Mouse (Mus musculus) cerebellum, adult 2 months (tissue): ENCODE results near the gene Lamb3.

Experiments
- CTCF ChIP-seq: fragments of 200-500 bp; IDR thresholded peaks from 2 replicates; pipeline ENCODE4 v1.5.1; 2011; ENCODE audit warnings: low read depth, mild to moderate bottlenecking, control low read depth, low read length, moderate library complexity, borderline replicate concordance; ENCODE audit not compliant: insufficient read depth
- POLR2A ChIP-seq: fragments of 200-500 bp; IDR thresholded peaks from 2 replicates; pipeline ENCODE4 v1.6.1; 2011; ENCODE audit warnings: low read length, control low read depth, borderline replicate concordance; ENCODE audit not compliant: insufficient read depth

GRCm38 (mm10) chr1:193229570-193229969 is 22.1 kb downstream of the Lamb3 start:
- no peak for TF ChIP-seq CTCF
- TF ChIP-seq POLR2A = no peak
